Mouse (Mus musculus) cerebellum, adult 11 months (tissue): ENCODE results near the gene Tmem221.
A peak's percentile ranks its signal among the peaks of the same experiment; 100 is the strongest.

Source experiments
- DNase-seq: peaks from one replicate; pipeline ENCODE4 v3.0.0; 2022

Tmem221 gene

GRCm38 (mm10) chr8:71545053-71545452 lies 13.6 kb downstream of the Tmem221 start:
- DNase-seq, result no peak

- no peak for DNase-seq
These were observed 14.9 kb downstream of the Tmem221 start for GRCm38 (mm10) chr8:71543755-71544154.

- DNase-seq, result peak; percentile 97
These were observed 15.9 kb downstream of the Tmem221 start, which contains the start of gene Mvb12a for GRCm38 (mm10) chr8:71542632-71543343. TSS of gene Mvb12a (plus strand) at chr8:71542922.

- DNase-seq, result no peak
These were observed 21.4 kb downstream of the Tmem221 start, which contains the start of gene Bst2 for GRCm38 (mm10) chr8:71537028-71537867. TSS of gene Bst2 (minus strand) at chr8:71537456.

- DNase-seq, result no peak
These were observed 23.0 kb downstream of the Tmem221 start for GRCm38 (mm10) chr8:71535663-71536062.

- DNase-seq, result no peak
These were observed 24.3 kb downstream of the Tmem221 start for GRCm38 (mm10) chr8:71534263-71534810.

GRCm38 (mm10) chr8:71530735-71531467 lies 27.8 kb downstream of the Tmem221 start:
- peak; percentile 53 for DNase-seq

- DNase-seq, result no peak
These were observed 30.2 kb downstream of the Tmem221 start for GRCm38 (mm10) chr8:71528362-71529073.

- DNase-seq, result no peak
These were observed 31.4 kb downstream of the Tmem221 start for GRCm38 (mm10) chr8:71527162-71527870.

- DNase-seq, result no peak
These were observed 32.4 kb downstream of the Tmem221 start for GRCm38 (mm10) chr8:71526272-71526671.

GRCm38 (mm10) chr8:71525226-71526050 lies 33.2 kb downstream of the Tmem221 start, which contains the start of gene Ccdc194:
TSS of gene Ccdc194 (minus strand) at chr8:71525711.
- no peak for DNase-seq

- DNase-seq, result peak; percentile 88
These were observed 37.0 kb downstream of the Tmem221 start for GRCm38 (mm10) chr8:71521634-71522033.

GRCm38 (mm10) chr8:71519037-71519825 lies 39.4 kb downstream of the Tmem221 start:
- peak; percentile 30 for DNase-seq

GRCm38 (mm10) chr8:71516786-71517185 lies 41.9 kb downstream of the Tmem221 start:
- no peak for DNase-seq

GRCm38 (mm10) chr8:71515043-71515442 lies 43.6 kb downstream of the Tmem221 start:
- DNase-seq, result no peak

GRCm38 (mm10) chr8:71513018-71513754 lies 45.5 kb downstream of the Tmem221 start:
- no peak for DNase-seq

GRCm38 (mm10) chr8:71511644-71512043 lies 47.0 kb downstream of the Tmem221 start, which contains the start of gene Plvap:
TSS of gene Plvap (minus strand) at chr8:71511752.
- no peak for DNase-seq

- DNase-seq, result no peak
These were observed 49.4 kb downstream of the Tmem221 start for GRCm38 (mm10) chr8:71509316-71509715.

- DNase-seq, result peak; percentile 82
These were observed 51.0 kb downstream of the Tmem221 start for GRCm38 (mm10) chr8:71507589-71508104.
